Mouse (Mus musculus) R1 (cell line): Measurements from ENCODE around the gene Galm.

Source experiments
- DNase-seq: peaks from one replicate; pipeline ENCODE4 v3.0.0-alpha.2; 2018; ENCODE audit warnings: low read depth, low spot score

Gene Galm

DNA sequence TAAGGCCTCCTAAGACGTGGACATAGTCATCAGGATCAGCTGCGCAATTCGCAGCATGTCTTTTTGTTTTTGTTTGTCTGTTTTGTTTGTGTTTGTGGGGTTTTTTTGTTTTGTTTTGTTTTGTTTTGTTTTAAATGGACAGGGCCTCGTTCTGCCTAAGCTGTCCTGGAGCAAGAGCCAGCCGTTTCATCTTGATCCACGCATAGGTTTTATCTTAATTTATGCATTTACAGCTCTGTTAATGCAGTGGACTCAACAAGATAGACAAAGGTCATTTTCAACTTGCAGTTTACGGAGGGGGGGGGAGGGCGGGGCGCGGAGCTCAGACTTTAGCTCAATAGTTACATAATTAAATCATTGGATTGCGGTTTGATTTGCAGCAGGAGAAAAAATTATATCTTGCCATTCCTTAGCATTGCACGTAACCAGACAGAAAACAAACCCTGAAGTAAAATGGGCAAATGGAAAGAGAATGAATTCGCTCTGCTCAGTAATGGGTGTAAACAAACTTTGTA, 1.3 kb downstream of the Galm start:
- DNase-seq: no peak

DNA sequence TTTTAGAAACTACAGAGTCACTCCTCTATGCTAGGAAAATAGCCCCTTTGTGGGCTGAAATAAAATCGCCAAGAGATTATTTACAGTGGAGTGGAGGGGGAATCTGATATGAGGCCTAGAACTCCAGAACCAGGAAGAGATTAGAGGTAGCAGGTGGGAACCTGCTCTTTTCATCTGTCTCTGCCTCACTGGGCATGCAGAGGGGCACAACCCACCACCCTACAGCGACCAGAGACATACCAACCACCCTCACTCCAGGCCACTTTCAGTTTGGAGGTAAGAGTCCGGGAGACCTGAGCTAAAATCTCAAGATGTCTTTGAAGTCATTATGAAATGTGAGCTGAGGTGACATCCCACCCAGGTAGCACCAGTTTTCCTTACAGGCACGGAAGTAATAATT, 2.1 kb downstream of the Galm start:
- DNase-seq: no peak

DNA sequence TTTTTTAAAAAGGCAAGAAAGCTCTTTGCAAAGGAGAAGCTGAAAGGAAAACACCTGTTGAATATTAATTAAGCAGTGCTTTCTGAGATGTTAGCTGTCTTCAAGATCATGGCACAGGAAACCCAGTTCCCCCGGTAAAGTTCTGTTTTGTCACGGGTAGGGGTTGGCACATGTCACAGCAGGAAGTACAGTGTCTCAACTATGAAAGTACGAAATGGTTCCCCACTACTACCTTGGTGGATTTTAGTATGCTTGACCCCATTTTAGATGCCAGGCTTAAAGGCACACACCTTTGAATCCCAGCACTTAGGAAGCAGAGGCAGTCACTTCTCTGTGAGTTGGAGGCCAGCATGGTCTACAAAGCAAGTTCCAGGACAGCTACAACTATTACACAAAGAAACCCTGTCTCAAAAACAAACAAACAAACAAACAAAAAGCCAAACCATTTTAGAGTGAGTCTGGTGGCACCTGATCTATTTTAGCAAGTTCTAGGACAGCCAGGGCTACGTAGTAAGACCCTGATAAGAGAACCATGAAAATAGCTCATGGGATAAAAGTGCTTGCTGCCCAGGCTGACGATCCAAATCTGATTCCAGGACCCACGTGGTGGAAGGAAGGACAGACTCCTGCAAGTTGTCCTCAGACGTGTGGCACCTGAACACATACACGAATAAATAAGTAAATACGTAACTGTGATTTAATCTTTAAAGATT, 3.6 kb downstream of the Galm start:
- DNase-seq: no peak

DNA sequence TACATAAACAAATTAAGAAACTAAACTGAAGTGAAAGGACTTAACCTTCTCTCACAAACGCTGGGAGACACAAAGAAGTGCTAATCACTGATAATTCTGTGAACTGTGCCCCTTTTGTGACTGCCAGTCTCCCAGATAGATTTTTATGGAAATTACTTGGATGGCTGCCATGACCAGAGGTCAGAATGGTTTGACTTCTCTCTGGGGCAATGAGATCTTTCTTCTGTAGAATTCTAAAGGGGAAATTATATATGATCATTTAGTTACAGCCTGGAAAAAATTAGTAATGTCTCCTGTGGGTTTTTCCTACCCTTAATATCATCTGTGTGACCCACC, 4.1 kb downstream of the Galm start:
- DNase-seq: no peak

DNA sequence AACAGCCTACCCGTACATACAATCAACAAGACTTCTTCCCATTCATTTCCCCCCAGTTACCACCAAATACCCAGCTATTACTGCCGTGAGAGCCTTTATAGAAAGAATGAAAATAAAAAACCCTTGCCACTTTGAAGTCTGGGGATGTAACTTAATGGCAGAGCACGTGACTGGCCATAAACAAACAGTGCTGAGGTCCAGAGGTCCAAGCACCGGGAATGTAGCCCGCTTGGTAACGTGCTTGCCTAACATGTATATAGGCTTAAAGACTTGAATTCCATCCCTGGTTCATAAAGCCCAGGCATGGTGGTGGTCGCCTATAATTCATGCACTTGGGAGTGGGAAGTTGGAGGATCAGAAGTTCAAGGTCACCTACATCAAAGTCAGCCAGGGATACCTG, 4.6 kb downstream of the Galm start:
- no peak for DNase-seq

DNA sequence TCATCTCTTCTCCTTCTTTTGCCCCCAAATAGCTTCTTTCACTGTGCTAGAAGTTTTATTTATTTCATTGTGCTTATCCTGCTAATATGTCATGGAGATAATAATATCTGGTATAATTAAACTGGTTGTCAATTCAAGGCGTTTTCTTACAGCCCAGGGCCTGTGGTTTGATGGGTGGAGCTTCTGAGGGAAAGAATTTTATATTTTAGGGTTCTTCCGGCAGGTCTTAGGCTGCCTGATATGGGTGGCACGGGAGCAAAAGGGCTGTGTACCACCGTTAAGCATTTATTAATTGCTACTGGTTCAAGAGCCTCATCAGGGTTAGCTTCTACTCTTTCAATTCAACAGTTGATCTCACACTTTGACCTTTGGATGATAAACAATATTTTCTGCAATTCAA, 5.2 kb downstream of the Galm start:
- DNase-seq: no peak

DNA sequence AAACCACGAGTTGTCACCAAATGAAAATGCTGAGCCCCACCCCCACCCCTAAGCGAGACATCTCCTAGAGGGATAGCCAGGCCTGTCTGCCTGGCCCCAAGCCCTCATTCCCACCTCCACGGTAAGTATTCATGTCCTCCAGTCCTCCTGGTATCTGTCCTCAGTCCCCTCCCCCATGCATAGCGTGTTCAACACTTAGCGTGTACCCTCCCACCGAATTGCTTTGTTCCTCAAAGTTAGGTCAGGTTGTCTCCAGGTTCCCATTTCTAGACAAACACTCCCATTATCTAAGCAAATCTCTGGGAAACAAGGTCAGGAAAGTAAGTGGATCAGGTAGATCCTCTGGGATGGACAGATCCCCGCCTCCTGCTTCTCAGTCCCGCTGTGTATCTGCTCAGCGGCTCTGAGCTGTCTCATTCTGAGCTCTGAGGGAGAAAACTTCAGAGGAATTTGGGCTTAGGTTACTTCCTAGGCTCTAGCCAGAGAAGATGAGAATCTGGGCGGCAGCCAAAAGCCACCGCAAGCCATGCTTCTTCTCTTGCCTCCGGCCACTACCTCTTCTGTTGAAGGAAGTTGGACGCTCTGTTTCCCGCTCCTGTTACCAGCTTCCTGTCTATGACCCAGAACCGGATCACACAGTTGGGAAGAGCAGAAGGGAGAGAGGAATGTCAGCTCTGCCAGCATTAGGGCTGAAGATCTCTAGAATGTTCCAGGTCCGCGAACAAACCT, 11.3 kb downstream of the Galm start:
- peak; percentile 34 for DNase-seq

DNA sequence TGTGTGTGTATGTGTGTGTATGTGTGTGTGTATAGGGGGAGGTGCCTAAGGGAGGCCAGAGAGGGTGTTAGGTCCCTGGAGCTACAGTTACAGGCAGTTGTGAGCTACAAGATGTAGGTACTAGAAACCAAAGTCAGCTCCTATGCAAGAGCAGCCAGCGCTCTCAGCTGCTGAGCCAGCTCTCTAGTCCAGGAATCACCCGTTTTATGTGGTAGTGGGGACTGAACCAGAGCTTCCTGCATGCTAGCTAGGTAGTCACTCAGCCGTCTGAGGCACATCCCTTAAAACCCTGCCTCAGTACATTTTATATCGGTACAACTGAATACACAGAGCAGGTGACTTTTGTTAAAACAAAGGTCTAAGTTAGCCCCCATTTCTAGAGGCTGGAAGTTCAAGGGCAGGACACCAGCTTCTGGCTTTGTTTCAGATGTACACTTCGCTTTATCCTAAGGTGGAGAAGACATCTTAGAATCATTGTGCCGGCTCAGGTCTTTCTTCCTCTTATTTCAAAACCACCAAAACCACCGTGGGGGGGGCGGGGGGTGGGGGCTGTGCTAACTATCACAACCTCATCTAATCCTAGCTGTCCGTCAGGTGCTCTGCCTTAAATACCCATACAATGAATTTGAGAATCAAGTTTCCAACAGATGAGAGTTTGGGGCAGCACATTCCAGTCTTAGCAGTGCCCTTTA, 12.6 kb downstream of the Galm start:
- DNase-seq: peak; percentile 23

DNA sequence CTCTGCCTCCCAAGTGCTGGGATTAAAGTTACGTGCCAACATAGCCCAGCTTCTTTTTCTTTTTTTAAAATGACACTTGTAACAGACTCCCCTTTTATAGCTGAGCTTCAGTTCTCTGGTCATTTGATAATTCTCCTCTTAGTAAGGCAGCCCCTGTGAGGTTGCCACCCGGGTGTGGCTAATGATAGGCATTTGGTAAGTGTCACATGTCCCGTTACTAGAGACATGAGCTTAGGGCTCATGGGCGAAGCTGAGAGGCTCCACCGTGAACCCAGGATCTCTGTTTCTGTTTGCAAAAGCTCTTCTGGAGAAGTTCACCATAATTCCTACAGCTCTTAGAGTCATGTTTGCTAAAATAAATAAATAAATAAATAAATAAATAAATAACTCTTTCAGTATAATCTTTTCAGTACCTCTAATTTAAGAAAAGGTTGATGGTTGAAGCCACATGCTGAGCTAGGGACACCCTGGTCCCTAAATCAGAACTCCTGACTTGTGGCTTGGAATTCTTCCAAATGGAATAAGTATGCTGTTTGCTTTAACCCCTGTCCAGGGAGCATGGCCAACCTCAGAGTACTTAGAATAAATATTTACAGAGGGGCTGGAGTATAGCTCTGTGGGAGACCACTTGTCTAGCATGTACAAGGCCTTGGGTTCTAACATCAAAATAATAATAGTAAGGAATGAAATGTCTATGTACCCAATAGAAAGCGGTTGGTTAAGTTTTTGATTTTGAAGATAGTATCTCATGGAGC, 16.4 kb downstream of the Galm start:
- DNase-seq: no peak

DNA sequence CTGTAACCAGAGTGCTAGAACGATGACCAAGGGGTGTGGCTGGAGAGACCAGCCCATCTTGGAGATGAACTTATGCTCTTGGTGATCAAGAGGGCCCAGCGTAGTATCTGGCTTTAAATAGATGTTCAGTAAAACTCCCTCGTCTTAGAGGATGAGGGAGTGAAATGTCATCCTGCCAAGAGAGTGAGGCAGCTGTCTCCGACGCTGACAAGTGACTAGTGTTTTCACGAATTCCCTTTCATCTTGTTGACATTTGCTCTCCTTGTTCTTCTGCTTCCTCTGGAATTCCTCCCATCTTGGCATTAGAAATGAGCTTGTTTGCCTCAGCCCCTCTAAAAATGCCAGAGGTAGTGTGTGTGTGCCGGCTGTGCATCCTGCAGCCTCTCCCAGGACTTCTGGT, 17.9 kb downstream of the Galm start:
- DNase-seq: no peak

DNA sequence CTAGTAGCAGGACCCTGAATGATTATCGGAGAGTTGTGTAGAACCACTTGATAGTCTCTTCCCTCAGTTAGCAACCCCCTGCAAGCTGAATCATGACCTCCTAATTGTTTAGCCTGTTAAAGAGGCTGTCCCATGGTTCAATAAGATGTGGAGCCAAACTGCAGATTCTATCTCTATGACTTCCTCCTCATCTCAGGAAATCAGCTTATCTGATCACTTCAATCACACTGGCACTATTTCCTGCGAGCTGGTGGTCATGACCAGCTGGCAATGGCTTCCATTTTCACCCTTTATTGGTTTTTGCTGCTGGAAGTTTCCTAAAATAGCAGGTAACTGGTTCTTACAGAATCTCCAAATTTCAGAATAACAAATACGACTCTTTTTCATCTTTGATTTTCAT, 18.5 kb downstream of the Galm start:
- no peak for DNase-seq

DNA sequence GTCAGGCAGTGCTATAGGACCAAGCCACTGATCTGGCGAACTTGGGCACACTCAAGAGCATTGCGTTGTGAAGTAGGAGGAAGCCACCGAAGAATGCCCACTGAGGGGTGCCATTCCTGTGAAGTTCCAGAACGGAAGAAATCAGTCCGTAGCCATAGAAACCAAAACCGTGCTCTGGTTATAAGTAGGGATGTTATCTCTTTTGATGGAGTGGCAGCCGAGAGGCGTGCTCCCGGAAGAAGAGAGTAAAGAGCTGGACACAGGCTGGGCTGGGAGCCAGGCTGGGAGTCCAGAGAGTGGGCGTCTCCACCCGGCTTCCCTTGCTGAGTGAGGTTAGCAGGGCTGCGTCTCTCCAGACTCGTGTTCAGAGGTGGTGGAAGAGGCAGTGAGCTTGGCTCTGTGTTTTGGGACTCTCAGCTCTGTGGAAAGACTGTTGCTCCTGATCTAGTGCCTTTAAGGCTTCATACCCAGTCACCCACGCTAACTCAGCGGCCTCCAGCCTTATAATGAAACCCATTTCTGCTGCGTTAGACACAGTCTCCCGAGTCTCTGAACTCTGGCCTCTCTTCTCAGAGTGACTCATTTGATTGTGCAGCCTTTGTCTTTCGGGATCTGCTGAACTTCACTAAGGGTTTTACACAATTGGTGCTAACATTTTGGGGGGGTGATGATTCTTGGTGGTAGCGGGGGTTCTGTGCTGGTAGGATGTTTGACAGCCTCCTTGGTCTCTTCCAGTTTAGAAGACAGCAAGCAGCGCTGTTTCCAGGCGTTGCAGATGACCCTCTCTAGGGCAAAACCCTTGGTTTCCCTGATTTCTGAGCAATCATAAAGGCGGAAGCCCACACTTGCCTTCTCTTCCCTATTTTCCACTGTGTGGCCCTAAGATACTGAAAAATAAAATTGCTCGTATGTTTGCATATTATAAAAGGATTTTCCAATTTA, 21.1 kb downstream of the Galm start:
- peak; percentile 38 for DNase-seq

DNA sequence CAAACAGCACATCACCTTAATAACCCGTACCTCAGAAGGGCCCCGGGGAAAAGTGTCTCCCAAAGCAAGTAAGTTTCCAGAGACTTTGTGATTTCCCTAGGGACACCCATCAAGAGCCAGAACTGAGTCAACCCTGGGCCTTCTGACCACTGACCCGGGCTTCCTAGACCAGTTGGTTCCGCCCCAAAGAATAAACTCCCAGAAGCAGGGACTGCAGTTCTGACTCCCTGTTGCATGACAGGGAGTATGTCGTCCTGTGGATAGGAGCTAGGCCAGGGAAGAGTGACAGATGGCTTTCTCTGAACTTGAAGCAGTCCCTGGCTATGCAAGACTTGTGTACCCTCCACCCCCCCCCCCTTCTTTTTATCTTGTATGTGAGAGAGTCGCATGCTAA, 21.7 kb downstream of the Galm start:
- no peak for DNase-seq

DNA sequence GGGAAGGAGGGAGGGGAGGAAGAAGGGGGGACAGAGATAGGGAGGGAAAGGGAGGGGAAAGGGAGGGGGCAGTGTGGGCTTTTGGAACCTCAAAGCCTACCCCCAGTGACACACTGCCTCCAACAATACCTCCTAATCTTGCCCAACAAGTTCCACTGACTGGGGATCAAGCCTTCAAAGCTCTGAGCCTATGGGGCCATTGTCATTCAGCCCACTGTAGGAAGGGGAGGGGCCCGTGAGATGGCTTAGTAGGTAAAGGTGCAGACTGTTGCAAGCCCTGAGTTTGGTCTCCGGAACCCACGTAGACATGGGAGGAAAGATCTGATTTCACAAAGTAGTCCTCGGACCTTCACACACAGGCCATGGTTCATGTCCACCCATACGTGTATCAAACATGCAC, 24.1 kb downstream of the Galm start:
- peak; percentile 93 for DNase-seq

DNA sequence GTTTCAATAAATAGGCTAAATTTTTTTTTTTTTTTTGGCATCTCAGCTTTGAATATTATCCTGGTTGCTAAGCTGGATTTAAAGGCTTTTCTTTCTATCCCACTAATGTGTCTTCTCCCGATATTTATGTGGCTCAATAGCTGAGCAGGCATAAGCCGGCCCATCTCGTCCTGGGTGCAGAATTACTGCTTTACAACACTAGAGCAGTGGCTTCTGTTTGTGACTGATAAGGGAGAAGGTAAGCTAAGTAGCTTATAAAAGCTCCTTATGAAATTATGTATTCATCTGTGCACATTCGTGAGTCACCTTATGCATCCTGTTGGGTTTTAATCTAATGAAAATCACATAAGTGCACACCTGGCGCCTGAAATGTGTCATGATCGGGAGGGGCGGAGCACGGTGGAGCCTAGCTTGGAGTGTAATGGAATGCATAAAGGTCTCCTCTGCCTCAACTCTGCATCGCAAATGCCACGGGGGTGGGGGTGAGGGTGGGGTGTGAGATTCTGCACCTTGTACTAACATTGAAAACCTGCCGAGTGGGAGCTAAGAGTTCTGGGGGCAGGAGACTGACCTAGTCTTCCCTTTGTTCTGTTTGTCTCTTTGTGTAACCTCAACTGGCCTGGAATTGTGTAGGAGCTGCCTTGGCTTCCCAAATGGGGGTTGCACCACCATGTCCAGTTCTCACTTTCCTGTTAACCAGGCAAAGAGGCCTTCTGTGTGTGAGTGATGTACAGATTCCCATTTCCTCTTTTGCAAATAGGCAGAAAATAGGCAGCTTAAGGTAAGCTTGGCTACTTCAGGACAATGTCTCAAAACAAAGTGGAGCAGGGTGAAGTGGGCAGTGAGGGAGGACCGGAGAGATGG, 25.7 kb downstream of the Galm start:
- DNase-seq: peak; percentile 59

DNA sequence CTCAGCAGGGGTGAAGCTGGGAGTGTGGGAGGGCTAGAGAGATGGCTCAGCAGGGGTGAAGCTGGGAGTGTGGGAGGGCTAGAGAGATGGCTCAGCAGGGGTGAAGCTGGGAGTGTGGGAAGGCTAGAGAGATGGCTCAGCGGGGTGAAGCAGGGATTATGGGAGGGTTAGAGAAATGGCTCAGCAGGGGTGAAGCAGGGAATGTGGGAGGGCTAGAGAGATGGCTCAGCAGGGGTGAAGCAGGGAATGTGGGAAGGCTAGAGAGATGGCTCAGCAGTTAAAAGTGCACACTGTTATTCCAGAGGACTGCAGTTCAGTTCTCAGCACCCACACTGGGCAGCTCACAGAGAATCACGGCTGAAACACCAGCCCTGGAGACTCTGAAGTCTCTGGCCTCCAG, 26.4 kb downstream of the Galm start:
- DNase-seq: peak; percentile 90

DNA sequence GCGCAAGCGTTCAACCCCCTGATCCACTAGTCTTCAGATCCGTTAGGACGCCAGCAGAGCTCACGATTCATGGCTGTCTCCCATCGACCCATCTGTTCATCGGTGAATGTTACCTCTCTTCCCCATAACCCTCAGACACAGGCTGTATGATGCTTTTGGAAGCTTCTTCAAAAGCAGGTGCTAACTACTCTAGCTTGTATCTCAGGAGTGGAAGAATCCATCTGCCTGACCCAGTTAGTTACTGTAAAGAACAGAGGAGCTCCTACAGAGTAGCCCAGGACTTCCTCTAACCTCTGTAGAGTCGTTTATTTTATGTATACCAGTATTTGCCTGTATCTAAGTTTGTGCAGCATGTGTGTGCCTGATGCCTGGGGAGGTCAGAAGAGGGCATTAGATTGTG, 29.6 kb downstream of the Galm start:
- no peak for DNase-seq

DNA sequence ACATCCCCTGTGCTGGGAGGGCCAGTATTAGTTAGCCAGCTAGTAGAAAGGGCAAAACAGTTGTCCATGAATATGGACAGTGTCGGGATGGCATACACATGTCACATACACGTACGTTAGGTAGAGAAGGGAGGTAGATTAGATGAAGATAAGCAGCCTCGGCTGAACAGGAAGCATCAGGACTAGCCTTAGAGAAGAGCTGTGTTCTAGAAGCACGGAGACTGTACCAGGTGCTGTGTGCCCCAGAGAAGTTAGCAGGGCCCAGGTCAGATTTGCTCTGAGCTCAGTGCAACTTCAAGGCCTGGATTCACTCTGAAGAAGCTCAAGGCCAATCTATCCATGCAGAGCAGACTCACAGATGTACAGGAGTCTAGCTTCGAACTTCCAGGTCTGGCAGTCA, 30.2 kb downstream of the Galm start:
- DNase-seq: no peak

DNA sequence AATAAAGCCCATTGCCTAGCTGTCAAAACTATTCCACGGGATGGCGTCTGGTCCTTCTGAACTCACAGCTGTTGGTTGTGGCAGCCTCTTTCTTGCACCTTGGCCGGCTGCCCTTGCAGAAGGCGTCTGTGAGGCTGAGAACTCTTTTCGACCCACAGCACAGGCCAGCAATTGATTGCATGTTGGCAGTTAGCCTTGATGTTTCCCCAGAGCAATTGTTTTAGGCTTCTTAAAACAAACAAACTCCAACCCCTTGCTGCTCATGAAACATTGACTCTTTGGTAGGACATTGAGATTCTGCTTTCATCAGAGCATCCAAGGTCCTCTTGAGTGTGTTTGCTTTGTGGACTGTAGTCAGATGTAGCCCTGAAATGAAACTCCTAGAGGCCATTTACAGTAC, 33.2 kb downstream of the Galm start:
- DNase-seq: no peak

DNA sequence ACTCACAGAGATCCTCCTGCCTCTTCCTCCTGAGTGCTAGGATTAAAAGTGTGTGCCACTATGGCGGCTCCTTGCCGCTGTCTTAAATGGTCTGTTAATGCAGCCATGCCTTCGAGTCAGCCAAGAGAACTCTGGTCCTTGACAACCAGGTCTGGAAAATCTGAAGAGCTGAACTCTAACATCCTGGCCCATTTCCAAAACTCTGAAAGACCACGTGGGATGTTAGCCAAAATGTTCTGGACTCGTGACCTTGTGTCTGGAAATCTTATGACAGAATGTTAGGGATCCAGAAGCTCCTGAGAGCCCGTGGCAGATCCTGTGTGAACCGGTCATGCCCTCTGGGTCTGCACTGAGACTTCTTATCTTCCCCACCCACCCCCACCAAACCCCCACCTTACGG, 36.7 kb downstream of the Galm start:
- DNase-seq: no peak
